Mouse (Mus musculus) ES-E14 (cell line): ENCODE measurements at regions not wholly inside any gene's neighbourhood (a gene's known extent, or its start where the extent isn't known, plus 50 kb on each side); places are given as distances from the start of the nearest gene placed in this dataset.

Source experiments
- CHD2 ChIP-seq: IDR thresholded peaks from 2 replicates; pipeline ENCODE4 v1.6.1; 2014; ENCODE audit warnings: mild to moderate bottlenecking, low read depth, low read length, inconsistent platforms
- HCFC1 ChIP-seq: IDR thresholded peaks from 2 replicates; pipeline ENCODE4 v1.6.1; 2012; ENCODE audit warnings: low read length, inconsistent platforms, borderline replicate concordance; ENCODE audit not compliant: insufficient read depth
- MAFK ChIP-seq: IDR thresholded peaks from 2 replicates; pipeline ENCODE4 v1.6.1; 2014; ENCODE audit warnings: mild to moderate bottlenecking, low read depth, low read length, inconsistent platforms; ENCODE audit not compliant: insufficient read depth
- ZC3H11A ChIP-seq: IDR thresholded peaks from 2 replicates; pipeline ENCODE4 v1.6.1; 2012; ENCODE audit warnings: low read depth, mild to moderate bottlenecking, inconsistent platforms, low read length, borderline replicate concordance
- ZNF384 ChIP-seq: IDR thresholded peaks from 2 replicates; pipeline ENCODE4 v1.6.1; 2012; ENCODE audit warnings: low read depth, low read length, inconsistent platforms

GRCm38 (mm10) chr14:96733211-96733610 lies 214.3 kb upstream of the Klhl1 start:
- TF ChIP-seq ZNF384 (no peak), HCFC1 (no peak), ZC3H11A (no peak), MAFK (no peak), CHD2 (no peak)
